Mouse (Mus musculus) hindbrain, postnatal 0 days (tissue): ENCODE data around the gene Incenp. TPM values are rescaled to one million over a fixed set of nuclear protein-coding genes. Genes with fewer than 3 reads are reported as not detected.
"Not testable (repeated sequence)": the region's sequence is repeated elsewhere in the genome, so short reads cannot be mapped to it uniquely, and the experiment has no call there.

Experiments used
- ATAC-seq: fragments of 200-750 bp; cut with Nextera tagmentation; 2 replicates; pipeline ENCODE4 v1.8.0; 2017; ENCODE audit warnings: mild to moderate bottlenecking, moderate TSS enrichment, moderate library complexity
- DNase-seq: peaks from one replicate; pipeline ENCODE4 v3.0.0-alpha.2; 2015; ENCODE audit warnings: low spot score
- H3K27ac ChIP-seq: fragments of 300-500 bp; sonication (generic); 2 replicates; pipeline ENCODE4 v1.5.1; 2014; ENCODE audit warnings: mild to moderate bottlenecking
- H3K27me3 ChIP-seq: fragments of 300-500 bp; sonication (generic); 2 replicates; pipeline ENCODE4 v1.6.1; 2014; ENCODE audit warnings: low read length, mixed read lengths; ENCODE audit not compliant: insufficient read depth
- H3K36me3 ChIP-seq: fragments of 300-500 bp; sonication (generic); 2 replicates; pipeline ENCODE4 v1.6.1; 2014; ENCODE audit warnings: low read length, mixed read lengths; ENCODE audit not compliant: insufficient read depth
- H3K4me1 ChIP-seq: fragments of 300-500 bp; sonication (generic); 2 replicates; pipeline ENCODE4 v1.6.1; 2014; ENCODE audit warnings: antibody characterized with exemption, low read length, mixed read lengths; ENCODE audit not compliant: insufficient read depth
- H3K4me2 ChIP-seq: fragments of 300-500 bp; sonication (generic); 2 replicates; pipeline ENCODE4 v1.6.1; 2014; ENCODE audit warnings: low read depth, mild to moderate bottlenecking, low read length, moderate library complexity, mixed read lengths
- H3K4me3 ChIP-seq: fragments of 300-500 bp; sonication (generic); 2 replicates; pipeline ENCODE4 v1.5.1; 2014; ENCODE audit warnings: low read length
- H3K9ac ChIP-seq: fragments of 300-500 bp; sonication (generic); replicated peaks from 2 replicates; pipeline ENCODE4 v1.6.1; 2014; ENCODE audit warnings: mild to moderate bottlenecking, low read length, moderate library complexity, mixed read lengths
- H3K9me3 ChIP-seq: fragments of 300-500 bp; sonication (generic); 2 replicates; pipeline ENCODE4 v1.6.1; 2016; ENCODE audit warnings: low read length, mixed read lengths
- CTCF ChIP-seq: IDR thresholded peaks from 2 replicates; pipeline ENCODE4 v1.5.1; 2016; ENCODE audit warnings: antibody characterized with exemption, control low read depth, low read depth
- WGBS: fragments of 180-500 bp; shearing (Covaris S2); extraction: QIAGEN DNeasy Blood & Tissue Kit; methylation state at CpG from one replicate; pipeline ENCODE4 v1.1.7; 2014; 5-methylcytosine and 5-hydroxymethylcytosine counted together
- microRNA-seq, 2 experiments: library from miRNA; unstranded; fragments of <30 nt; microRNA quantifications; one replicate each; pipeline ENCODE4; 2016
- polyA plus RNA-seq: library from polyadenylated mRNA; unstranded; fragments of >200 nt; fragmentation: Nextera tagmentation; extraction: Ambion mirVana; gene quantifications from 2 replicates; pipeline ENCODE4 v1.2.1, GENCODE M21; 2015
- total RNA-seq: library from RNA; depleted of rRNA; stranded (reverse); fragments of >200 nt; gene quantifications from 2 replicates; pipeline ENCODE4 v1.2.3, GENCODE M21; 2014; rRNA removed

Gene Incenp
- total and polyA plus RNA-seq, 2 experiments from 2014 or later: 16.2 to 27.2 TPM

DNA sequence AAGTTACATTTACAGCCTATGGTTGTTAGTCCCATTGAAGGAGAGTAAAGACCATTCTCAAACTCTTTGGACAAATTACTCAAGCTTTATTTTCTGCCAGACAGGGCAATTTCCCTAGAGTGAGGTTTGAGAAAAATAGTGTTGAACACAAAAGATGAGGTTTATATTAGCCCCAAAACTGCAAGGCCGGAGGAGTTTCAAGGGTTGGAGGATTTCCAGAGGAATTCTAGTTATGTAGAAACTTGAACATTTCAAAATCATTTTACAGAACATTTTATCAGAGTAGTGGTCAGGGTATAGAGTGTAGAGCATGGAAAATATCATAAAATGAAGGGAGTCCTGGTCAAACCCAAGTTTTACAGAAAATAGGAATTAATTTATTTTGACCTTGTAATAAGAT, 34.5 kb downstream of the Incenp start:
- Histone ChIP-seq H3K27ac (no peak overlapping the region), H3K9ac (no peak overlapping the region), H3K36me3 (no peaks in the 10 kb centered on the region), H3K4me1 (no peaks in the 10 kb centered on the region), H3K4me3 (no peak overlapping the region), H3K27me3 (no peaks in the 10 kb centered on the region), H3K4me2 (no peak overlapping the region), H3K9me3 (no peaks in the 10 kb centered on the region)
- DNase-seq: no peak
- 82% methylated on average over 1 of the region's 1 CpGs for WGBS
- TF ChIP-seq CTCF: no peak
- no peak for ATAC-seq

DNA sequence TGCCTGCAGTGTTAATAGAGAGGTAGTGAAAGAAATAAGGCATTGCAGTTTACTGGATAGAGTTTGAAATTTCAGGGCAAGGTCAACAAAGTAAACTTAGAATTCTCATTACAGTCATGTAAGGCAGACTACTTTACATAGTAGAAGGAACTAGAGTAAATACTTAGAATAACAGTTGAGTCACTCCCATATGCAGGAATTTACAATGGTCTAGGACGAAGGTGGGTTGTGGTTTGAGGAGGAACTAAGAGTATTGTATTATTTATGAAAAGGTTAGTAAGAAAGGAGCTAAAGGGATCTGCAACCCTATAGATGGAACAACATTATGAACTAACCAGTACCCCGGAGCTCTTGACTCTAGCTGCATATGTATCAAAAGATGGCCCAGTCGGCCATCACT, 38.5 kb downstream of the Incenp start:
- H3K4me2 ChIP-seq, DNase-seq, H3K36me3 ChIP-seq, H3K27ac ChIP-seq, H3K27me3 ChIP-seq, ATAC-seq, H3K4me3 ChIP-seq, H3K9ac ChIP-seq, H3K4me1 ChIP-seq, H3K9me3 ChIP-seq: not testable (repeated sequence)
- WGBS: 99% methylated on average over 2 of the region's 3 CpGs

DNA sequence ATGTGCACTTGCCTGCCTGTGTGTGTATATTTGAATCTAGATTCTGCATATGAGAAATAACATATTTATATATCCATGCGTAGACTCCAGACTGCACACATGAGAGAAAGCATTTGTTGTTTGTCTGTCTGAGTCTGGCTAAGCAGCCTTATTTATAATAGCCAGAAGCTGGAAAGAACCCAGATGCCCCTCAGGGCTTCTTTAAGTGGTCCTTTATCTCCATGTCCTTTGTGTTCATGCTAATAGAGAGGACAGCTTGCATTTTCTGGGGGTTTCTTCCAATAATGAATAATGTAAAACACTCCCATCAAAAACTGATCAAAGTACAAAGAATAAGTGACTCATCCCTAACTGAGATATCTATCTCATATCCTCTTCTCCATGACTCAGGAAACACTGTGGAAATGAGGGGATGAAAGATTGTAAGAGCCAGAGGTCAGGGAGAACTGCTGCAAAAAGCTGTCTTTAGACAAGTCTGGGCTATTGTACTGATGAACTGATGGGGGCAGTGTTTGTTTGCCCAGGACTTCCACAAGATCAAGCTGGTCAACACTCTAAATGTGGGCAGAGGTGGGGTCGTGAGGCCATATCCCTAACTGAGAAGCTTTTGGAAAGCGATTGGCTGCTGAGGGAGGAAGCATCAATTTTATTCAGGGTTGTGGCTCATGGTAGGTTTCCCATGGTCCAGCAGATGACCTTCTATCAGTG, 49.8 kb downstream of the Incenp start:
- 59% methylated on average over 3 of the region's 3 CpGs for WGBS
- not testable (repeated sequence) for H3K9ac ChIP-seq, ATAC-seq, H3K36me3 ChIP-seq, H3K4me2 ChIP-seq, H3K27me3 ChIP-seq, H3K9me3 ChIP-seq, DNase-seq, H3K4me1 ChIP-seq, H3K27ac ChIP-seq, H3K4me3 ChIP-seq

DNA sequence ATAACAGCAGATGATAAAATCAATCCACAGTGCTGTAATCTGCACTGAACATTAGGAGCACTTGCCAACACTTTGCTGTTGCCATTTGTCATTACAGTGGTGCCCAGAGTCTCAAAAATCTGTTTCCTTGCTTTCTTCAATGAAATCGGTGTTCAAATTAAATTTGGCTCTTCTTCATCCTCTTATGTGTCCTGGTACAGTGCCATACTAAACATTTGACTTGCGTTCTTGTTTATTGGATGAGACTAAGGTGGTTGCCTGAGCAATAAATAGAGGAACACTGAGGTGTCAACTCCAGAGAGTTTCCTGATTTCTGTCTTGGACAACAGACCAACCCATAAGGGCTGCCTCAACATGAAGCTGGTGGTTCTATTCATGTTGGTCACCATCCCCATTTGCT, 52.1 kb downstream of the Incenp start, which contains the start of gene Scgb2a2:
Scgb2a2 (plus strand) TSS at position 301 of the 400 bp plus-strand sequence.
- H3K4me2 ChIP-seq: no peak within 1 kb of the TSS
- DNase-seq (no peak), ATAC-seq (no peak)
- no peaks in the 10 kb centered on the region for H3K9me3 ChIP-seq
- WGBS: 77% methylated on average over 2 of the region's 2 CpGs
- no peaks in the 10 kb centered on the region for H3K4me1 ChIP-seq
- H3K27ac ChIP-seq: no peak within 1 kb of the TSS
- TF ChIP-seq CTCF: no peak
- no peaks in the 10 kb centered on the region for H3K27me3 ChIP-seq
- no peaks in the 10 kb centered on the region for H3K36me3 ChIP-seq
- no peak within 1 kb of the TSS for H3K4me3 ChIP-seq
- H3K9ac ChIP-seq: no peak within 1 kb of the TSS

DNA sequence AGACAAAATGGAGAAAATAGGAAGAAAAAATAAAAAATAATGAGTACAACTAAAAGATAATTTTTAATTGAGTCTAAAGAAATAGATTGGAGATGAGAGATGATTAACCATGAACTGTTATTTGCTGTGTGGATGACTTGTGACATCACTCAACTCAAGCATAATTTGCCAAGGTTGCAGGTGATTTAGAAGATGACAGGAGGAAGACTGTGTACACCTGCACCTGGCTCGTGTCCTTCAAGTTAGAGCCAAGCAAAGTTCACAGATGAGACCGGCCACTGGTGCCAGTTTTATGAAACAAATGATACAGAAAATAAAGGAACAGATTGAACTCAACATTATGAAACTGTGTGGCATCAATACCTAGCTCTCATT, 62.0 kb downstream of the Incenp start:
- ATAC-seq (peak; percentile 56; the same call in 1 of the 2 replicates), DNase-seq (no peak)
- no peak overlapping the region for H3K9ac ChIP-seq
- no peak overlapping the region for H3K27ac ChIP-seq
- H3K9me3 ChIP-seq: no peaks in the 10 kb centered on the region
- no peaks in the 10 kb centered on the region for H3K36me3 ChIP-seq
- WGBS: 59% methylated on average over 2 of the region's 2 CpGs
- H3K27me3 ChIP-seq: no peaks in the 10 kb centered on the region
- H3K4me3 ChIP-seq: no peak overlapping the region
- no peak overlapping the region for H3K4me2 ChIP-seq
- TF ChIP-seq CTCF: no peak
- H3K4me1 ChIP-seq: no peaks in the 10 kb centered on the region

DNA sequence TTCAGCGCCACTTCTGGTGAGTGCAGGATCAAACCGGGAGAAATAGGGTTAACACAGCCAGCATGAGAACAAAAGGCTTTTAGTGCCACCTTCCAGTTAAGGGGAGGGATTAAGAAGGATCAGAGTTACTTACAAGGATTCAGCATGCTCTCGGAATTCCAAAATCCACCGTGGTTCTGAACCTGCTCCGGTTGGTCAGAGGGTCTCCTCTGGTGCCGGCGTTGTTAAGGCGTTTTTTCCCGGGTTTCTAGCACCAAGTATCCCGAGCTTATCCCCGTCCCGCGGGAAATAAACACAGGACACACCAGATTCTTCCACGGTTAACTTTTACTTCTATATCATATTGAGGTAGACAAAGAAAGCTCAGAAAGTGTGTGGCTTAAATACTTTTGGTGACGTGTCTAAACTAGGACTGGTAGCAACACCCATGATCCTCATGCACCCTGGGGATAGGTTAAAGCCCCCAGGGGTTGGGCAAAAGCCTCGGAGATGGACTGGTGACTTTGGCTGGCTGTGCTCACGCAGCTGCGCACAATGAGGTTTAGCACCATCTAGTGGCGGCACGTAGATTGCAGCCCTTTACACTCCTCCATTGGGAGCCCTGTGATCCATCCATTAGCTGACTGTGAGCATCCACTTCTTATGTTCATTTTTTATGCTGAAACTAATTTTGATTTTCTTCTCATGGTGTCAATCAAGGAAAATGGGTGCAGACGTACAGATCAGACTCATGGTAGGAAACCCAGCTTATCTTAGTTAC, 62.6 kb downstream of the Incenp start:
- 14% methylated on average over 17 of the region's 21 CpGs for WGBS
- H3K9me3 ChIP-seq, H3K36me3 ChIP-seq, DNase-seq, H3K27ac ChIP-seq, H3K4me1 ChIP-seq, H3K9ac ChIP-seq, H3K27me3 ChIP-seq: not testable (repeated sequence)
- peak overlapping the region; percentile 16; the same call in 1 of the 2 replicates for H3K4me3 ChIP-seq
- peak overlapping the region; percentile 35; the same call in 1 of the 2 replicates for H3K4me2 ChIP-seq
- peak; percentile 91 for ATAC-seq
- peak; percentile 62 for TF ChIP-seq CTCF

Small RNA genes lying within 50 kb of the gene (microRNA-seq; reads per million reads assigned to microRNA genes)
- 0 reads per million in 2 experiments for gene Gm22369
- 0 reads per million in 2 experiments for gene Gm24484

Other genes starting within 250 kb of the Incenp start
- not detected in 2 replicates for gene Scgb2a2, start 52.0 kb downstream of the Incenp start, total RNA-seq
- gene Scgb2a2, start 52.0 kb downstream of the Incenp start, polyA plus RNA-seq: not detected in 2 replicates
- gene Fth1, start 81.0 kb upstream of the Incenp start, total RNA-seq: 301 and 443 TPM in 2 replicates
- 2,616 and 2,786 TPM in 2 replicates for gene Fth1, start 81.0 kb upstream of the Incenp start, polyA plus RNA-seq
- gene Best1, start 102.1 kb upstream of the Incenp start, total RNA-seq: 0.86 and 1.5 TPM in 2 replicates
- 2.6 and 3.0 TPM in 2 replicates for gene Best1, start 102.1 kb upstream of the Incenp start, polyA plus RNA-seq
- 19.7 and 23.0 TPM in 2 replicates for gene Rab3il1, start 102.1 kb upstream of the Incenp start, total RNA-seq
- gene Rab3il1, start 102.1 kb upstream of the Incenp start, polyA plus RNA-seq: 20.1 and 22.2 TPM in 2 replicates
- gene Fads3, start 142.0 kb upstream of the Incenp start, total RNA-seq: 52.5 and 59.0 TPM in 2 replicates
- gene Fads3, start 142.0 kb upstream of the Incenp start, polyA plus RNA-seq: 35.1 and 37.4 TPM in 2 replicates
- gene Fads2, start 202.2 kb upstream of the Incenp start, total RNA-seq: 318 and 330 TPM in 2 replicates
- 260 and 272 TPM in 2 replicates for gene Fads2, start 202.2 kb upstream of the Incenp start, polyA plus RNA-seq